ENCODE assay signal across 8 mouse cellular contexts in genomic region chr7:141538852-141539555, GRCm38 (mm10). TPM values are rescaled to one million over a fixed set of nuclear protein-coding genes. Genes with fewer than 3 reads are reported as not detected.
DNase-seq lines count a peak whose midpoint lies in the region; ATAC-seq lines count a peak whose summit lies in the region.

No protein-coding gene starts in this region.

- no peak for DNase-seq in heart, embryonic 10.5 days (ENCODE audit: low spot score)
- no peak for DNase-seq in heart, postnatal 4 days
- peak; percentile 14 for DNase-seq in urinary bladder, postnatal 25 days (ENCODE audit: low spot score)
- no peak for DNase-seq in urinary bladder, adult 18-20 months (ENCODE audit: low spot score in 2 of 2)
- no peak for DNase-seq in layer of hippocampus, adult 8-10 months (ENCODE audit: low spot score in 2 of 2)

- peaks cover 27% of the 10 kb centered on the region for H3K79me2 ChIP-seq in macrophage (ENCODE audit: inconsistent target)

- H3K4me3 ChIP-seq in heart, embryonic 10.5 days: peak overlapping the region; percentile 91
- H3K4me3 ChIP-seq in hindbrain, embryonic 13.5 days: peak overlapping the region; percentile 67
- peak overlapping the region; percentile 95 for H3K4me3 ChIP-seq in macrophage (ENCODE audit: inconsistent target)

- peak overlapping the region; percentile 86 for H3K9ac ChIP-seq in hindbrain, embryonic 13.5 days

- H3K36me3 ChIP-seq in heart, embryonic 10.5 days: no peaks in the 10 kb centered on the region
- no peaks in the 10 kb centered on the region; the same call in 1 of the 2 replicates for H3K36me3 ChIP-seq in hindbrain, embryonic 13.5 days
- no peaks in the 10 kb centered on the region for H3K36me3 ChIP-seq in macrophage (ENCODE audit: inconsistent target)

- ATAC-seq in hindbrain, embryonic 13.5 days (ENCODE audit: low FRiP score): no peak; the same call in 1 of the 2 replicates
- no peak for ATAC-seq in granulocyte monocyte progenitor cell, adult 5-6 weeks (replicated peaks; ENCODE audit: poor library complexity, severe bottlenecking)

- H3K9me3 ChIP-seq in heart, embryonic 10.5 days: no peaks in the 10 kb centered on the region
- H3K9me3 ChIP-seq in hindbrain, embryonic 13.5 days: no peaks in the 10 kb centered on the region

- peaks cover 23% of the 10 kb centered on the region for H3K4me1 ChIP-seq in heart, embryonic 10.5 days
- H3K4me1 ChIP-seq in hindbrain, embryonic 13.5 days (replicated peaks): peaks cover 26% of the 10 kb centered on the region

- 13% methylated on average over 18 of the region's 18 CpGs for WGBS in heart, embryonic 10.5 days
- 19% methylated on average over 18 of the region's 18 CpGs for WGBS in hindbrain, embryonic 13.5 days
- WGBS in macrophage (ENCODE audit: missing documents): 11% methylated on average over 18 of the region's 18 CpGs

- H3K4me2 ChIP-seq in hindbrain, embryonic 13.5 days: peak overlapping the region; percentile 81

- H3K27ac ChIP-seq in heart, embryonic 10.5 days: peak overlapping the region; percentile 93
- H3K27ac ChIP-seq in hindbrain, embryonic 13.5 days: peak overlapping the region; percentile 88
- peak overlapping the region; percentile 98 for H3K27ac ChIP-seq in macrophage

- no peaks in the 10 kb centered on the region for H3K27me3 ChIP-seq in heart, embryonic 10.5 days (ENCODE audit: insufficient read depth, poor library complexity, severe bottlenecking)
- 0 out of 2 replicates have a peak, but pooled peaks cover 4% of the 10 kb centered on the region for H3K27me3 ChIP-seq in hindbrain, embryonic 13.5 days

RNA-seq across cellular contexts. Expression of gene Chid1, which starts 0.7 kb away (rescaled TPM):
- 40.5 and 45.3 TPM in 2 replicates for polyA plus RNA-seq in heart, embryonic 10.5 days (2016; fragmentation: Nextera tagmentation; extraction: Ambion mirVana)
- 10 to 100 TPM; 36.5 to 36.6 TPM for total RNA-seq in heart, postnatal 4 days (2021)
- polyA plus RNA-seq in hindbrain, embryonic 13.5 days (2015; fragmentation: Nextera tagmentation; extraction: Ambion mirVana): 36.6 and 45.5 TPM in 2 replicates
- total RNA-seq in macrophage (2018; cell fraction: chromatin; rRNA removed): 10 to 100 TPM in 25 of 26 experiments, 1 to 10 TPM in 1; 9.9 to 68.1 (median 29.1) TPM
- 10 to 100 TPM; 15.2 to 29.7 (median 24.6) TPM for total RNA-seq in macrophage (2018; cell fraction: cytosol; rRNA removed)
- total RNA-seq in macrophage (2018; cell fraction: nucleus; rRNA removed): 10 to 100 TPM; 10.8 to 46.0 (median 24.5) TPM
- 23.1 to 31.1 TPM (median 25.0 TPM) in 3 replicates for polyA plus RNA-seq in macrophage (2018)
- total RNA-seq in granulocyte monocyte progenitor cell, adult 5-6 weeks (2014; fragmentation: Nextera tagmentation): 12.2 and 26.1 TPM in 2 replicates
- 40.2 and 40.9 TPM in 2 replicates for total RNA-seq in granulocyte monocyte progenitor cell, adult 5-6 weeks (2017)
- 10 to 100 TPM; 74.8 to 80.6 (median 76.0) TPM for total RNA-seq in layer of hippocampus, adult 8-10 months (2022)

RNA-seq across cellular contexts. Expression of gene Ap2a2, which starts 23.0 kb away (rescaled TPM):
- polyA plus RNA-seq in heart, embryonic 10.5 days (2016; fragmentation: Nextera tagmentation; extraction: Ambion mirVana): 79.5 and 79.9 TPM in 2 replicates
- 10 to 100 TPM; 61.1 to 61.4 TPM for total RNA-seq in heart, postnatal 4 days (2021)
- 105 and 111 TPM in 2 replicates for polyA plus RNA-seq in hindbrain, embryonic 13.5 days (2015; fragmentation: Nextera tagmentation; extraction: Ambion mirVana)
- total RNA-seq in macrophage (2018; cell fraction: chromatin; rRNA removed): 100 to 1,000 TPM in 14 of 26 experiments, 10 to 100 TPM in 12; 26.9 to 211 (median 111) TPM
- total RNA-seq in macrophage (2018; cell fraction: cytosol; rRNA removed): 100 to 1,000 TPM in 15 of 26 experiments, 10 to 100 TPM in 11; 67.4 to 191 (median 114) TPM
- 100 to 1,000 TPM in 9 of 26 experiments, 10 to 100 TPM in 17; 45.9 to 181 (median 92.4) TPM for total RNA-seq in macrophage (2018; cell fraction: nucleus; rRNA removed)
- 86.4 to 118 TPM (median 89.9 TPM) in 3 replicates for polyA plus RNA-seq in macrophage (2018)
- 18.9 and 21.0 TPM in 2 replicates for total RNA-seq in granulocyte monocyte progenitor cell, adult 5-6 weeks (2014; fragmentation: Nextera tagmentation)
- total RNA-seq in granulocyte monocyte progenitor cell, adult 5-6 weeks (2017): 20.2 and 28.4 TPM in 2 replicates
- 100 to 1,000 TPM; 217 to 253 (median 230) TPM for total RNA-seq in layer of hippocampus, adult 8-10 months (2022)
